Mouse (Mus musculus) macrophage (primary cell): ENCODE results near the gene Ilf3. TPM values are rescaled to one million over a fixed set of nuclear protein-coding genes. Genes with fewer than 3 reads are reported as not detected.

Source experiments
- H3K27ac ChIP-seq: fragments of 350-480 bp; formaldehyde crosslinking; 2 replicates; pipeline ENCODE4 v1.9.0; 2021
- H3K36me3 ChIP-seq: fragments of 350-480 bp; formaldehyde crosslinking; 2 replicates; pipeline ENCODE4 v1.9.0; 2021; ENCODE audit errors: inconsistent target
- H3K4me3 ChIP-seq: fragments of 350-480 bp; formaldehyde crosslinking; 2 replicates; pipeline ENCODE4 v1.9.0; 2021; ENCODE audit errors: inconsistent target
- H3K79me2 ChIP-seq: fragments of 350-480 bp; formaldehyde crosslinking; 2 replicates; pipeline ENCODE4 v1.9.0; 2021; ENCODE audit errors: inconsistent target
- WGBS: methylation state at CpG from one replicate; pipeline ENCODE4 v1.1.7; 2026; ENCODE audit warnings: inconsistent platforms; ENCODE audit not compliant: missing documents; 5-methylcytosine and 5-hydroxymethylcytosine counted together
- polyA plus RNA-seq: library from polyadenylated mRNA; stranded (reverse); fragments of 250-400 nt; gene quantifications from 3 replicates; pipeline ENCODE4 v1.2.4, GENCODE M21; 2018; ENCODE audit warnings: inconsistent platforms

The Ilf3 gene
- polyA plus RNA-seq, 1 experiment from 2014 or later = 40.5 TPM

DNA sequence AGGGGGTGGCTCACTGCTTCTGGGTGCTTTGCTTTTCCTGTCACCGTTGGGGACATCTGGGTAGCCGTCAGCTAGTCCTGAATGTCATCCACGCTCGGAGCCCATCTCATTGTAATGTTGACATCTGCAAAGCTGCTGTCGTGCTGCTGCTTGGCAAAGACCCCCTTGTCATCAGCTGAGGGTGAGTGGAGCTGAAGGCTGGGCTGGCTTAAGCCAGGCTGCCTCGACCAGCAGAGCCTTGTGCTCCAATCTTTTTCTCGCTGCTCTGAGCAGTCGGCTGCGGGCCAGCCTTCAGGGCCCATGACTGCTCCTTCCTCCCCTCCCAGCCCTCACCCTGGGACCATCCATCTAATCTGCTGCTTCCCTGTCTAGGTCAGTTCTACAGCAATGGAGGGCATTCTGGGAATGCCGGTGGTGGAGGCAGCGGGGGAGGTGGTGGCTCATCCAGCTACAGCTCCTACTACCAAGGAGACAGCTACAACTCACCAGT, 35.1 kb downstream of the Ilf3 start:
- WGBS = 95% methylated on average over 11 of the region's 11 CpGs
- Histone ChIP-seq H3K27ac (no peak overlapping the region), H3K4me3 (no peak overlapping the region), H3K79me2 (no peaks in the 10 kb centered on the region), H3K36me3 (peaks cover 83% of the 10 kb centered on the region)

GRCm38 (mm10) chr9:21403745-21404144, 36.1 kb downstream of the Ilf3 start:
- WGBS = 97% methylated on average over 5 of the region's 5 CpGs
- H3K36me3 ChIP-seq = peaks cover 74% of the 10 kb centered on the region

DNA sequence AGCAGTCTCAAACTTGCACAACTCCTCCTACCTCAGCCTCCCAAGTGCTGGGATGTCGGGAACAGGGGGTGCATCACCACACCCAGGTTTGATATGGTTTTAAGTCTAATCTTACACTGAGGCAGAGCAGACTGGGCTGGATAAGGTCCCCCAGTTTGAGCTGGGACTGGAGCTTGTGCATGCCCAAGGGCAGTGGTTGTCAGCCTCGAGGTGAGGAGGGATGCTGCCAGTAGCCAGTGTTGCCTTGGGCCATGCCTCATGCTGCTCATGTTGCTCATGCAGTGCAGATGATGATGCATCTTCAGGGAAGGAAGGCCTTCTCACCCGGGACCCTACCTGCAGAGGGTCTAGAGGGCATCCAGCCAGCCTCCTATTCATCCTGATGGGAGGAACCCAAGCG, 37.9 kb downstream of the Ilf3 start:
- H3K4me3 ChIP-seq = no peak overlapping the region
- no peak overlapping the region for H3K27ac ChIP-seq
- H3K36me3 ChIP-seq = peaks cover 56% of the 10 kb centered on the region
- 95% methylated on average over 4 of the region's 4 CpGs for WGBS
- H3K79me2 ChIP-seq = no peaks in the 10 kb centered on the region

More at GRCm38 (mm10) chr9:21403745-21404144, 36.1 kb downstream of the Ilf3 start:
- Histone ChIP-seq H3K4me3 (no peak overlapping the region), H3K79me2 (no peaks in the 10 kb centered on the region), H3K27ac (no peak overlapping the region)

- WGBS = 20% methylated on average over 4 of the region's 4 CpGs
- no peak overlapping the region for H3K27ac ChIP-seq
- peaks cover 6% of the 10 kb centered on the region; the same call in 1 of the 2 replicates for H3K79me2 ChIP-seq
- H3K4me3 ChIP-seq = no peak overlapping the region
- peaks cover 33% of the 10 kb centered on the region for H3K36me3 ChIP-seq
Measured at GRCm38 (mm10) chr9:21407951-21408350, 40.3 kb downstream of the Ilf3 start.

- H3K4me3 ChIP-seq = no peak overlapping the region
- H3K27ac ChIP-seq = no peak overlapping the region
- H3K36me3 ChIP-seq = peaks cover 27% of the 10 kb centered on the region
- peaks cover 6% of the 10 kb centered on the region; the same call in 1 of the 2 replicates for H3K79me2 ChIP-seq
- 68% methylated on average over 7 of the region's 7 CpGs for WGBS
Measured at GRCm38 (mm10) chr9:21408624-21409023, 41.0 kb downstream of the Ilf3 start.

DNA sequence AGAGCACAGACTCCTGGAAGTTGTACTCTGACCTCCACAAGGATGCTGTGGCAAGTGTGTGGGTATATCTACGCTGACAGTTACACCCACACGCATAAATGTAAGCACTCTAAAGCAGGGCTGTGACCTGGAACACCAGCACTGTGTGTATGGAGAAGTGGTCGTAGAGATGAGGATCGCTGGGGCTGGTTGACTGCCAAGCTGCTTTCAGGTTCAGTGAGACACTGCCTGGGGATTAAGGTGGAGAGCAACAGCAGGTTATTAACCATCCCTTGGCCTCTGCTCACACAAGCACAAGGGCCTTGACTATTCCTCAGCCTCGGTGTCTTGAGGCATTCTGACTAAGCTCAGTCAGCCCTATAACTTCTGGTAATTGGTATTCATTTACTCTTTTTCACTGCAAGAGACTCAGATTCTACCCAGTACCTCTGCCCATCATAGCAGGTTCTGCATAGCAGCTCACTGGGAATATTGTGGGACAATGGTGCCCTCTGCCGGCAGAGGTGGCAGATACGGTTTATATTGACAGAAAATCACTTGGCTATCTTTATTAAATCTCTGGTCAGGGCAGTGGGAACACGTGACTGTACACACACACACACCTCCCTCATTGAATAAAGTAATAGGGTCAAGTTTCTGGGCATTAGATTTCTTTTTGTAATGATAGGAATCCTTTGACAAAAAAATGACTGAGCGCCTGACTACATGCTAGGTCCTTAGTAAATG, 42.1 kb downstream of the Ilf3 start:
- Histone ChIP-seq H3K79me2 (peaks cover 12% of the 10 kb centered on the region; the same call in 1 of the 2 replicates), H3K36me3 (peaks cover 16% of the 10 kb centered on the region), H3K4me3 (no peak overlapping the region), H3K27ac (no peak overlapping the region)
- WGBS = 28% methylated on average over 8 of the region's 9 CpGs

DNA sequence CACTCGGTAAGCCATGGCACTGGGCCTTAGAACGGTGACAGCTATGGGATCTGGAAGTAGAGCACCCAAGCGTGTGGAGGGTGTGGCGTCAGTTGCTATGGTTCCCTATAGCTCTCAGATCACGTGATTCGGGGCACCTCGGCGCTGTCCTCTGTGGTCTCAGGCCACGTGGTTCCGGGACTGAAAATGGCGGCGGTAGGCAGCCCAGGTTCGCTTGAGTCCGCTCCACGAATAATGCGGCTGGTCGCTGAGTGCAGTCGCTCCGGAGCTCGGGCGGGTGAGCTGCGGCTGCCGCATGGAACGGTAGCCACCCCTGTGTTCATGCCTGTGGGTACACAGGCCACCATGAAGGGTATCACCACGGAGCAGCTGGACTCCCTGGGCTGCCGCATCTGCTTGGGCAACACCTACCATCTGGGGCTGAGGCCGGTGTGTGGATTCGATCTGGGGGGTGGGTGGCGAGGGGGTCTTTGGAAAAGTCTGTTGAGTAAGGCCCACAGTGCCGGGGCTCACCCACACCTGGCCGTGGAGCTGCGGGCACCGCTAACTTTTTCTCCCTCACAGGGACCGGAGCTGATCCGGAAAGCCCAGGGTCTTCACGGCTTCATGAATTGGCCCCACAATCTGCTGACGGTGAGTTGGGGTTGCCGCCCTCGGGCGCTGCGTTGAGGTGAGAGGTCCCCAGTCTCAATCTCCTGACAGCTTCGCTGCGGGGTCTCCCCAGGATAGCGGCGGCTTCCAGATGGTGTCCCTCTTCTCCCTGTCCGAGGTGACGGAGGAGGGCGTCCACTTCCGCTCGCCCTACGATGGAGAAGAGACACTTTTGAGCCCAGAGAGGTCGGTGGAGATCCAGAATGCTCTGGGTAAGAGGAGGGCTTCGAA, 44.2 kb downstream of the Ilf3 start, which contains the start of gene Qtrt1:
Gene Qtrt1, plus strand, starts transcription at position 169 of the 882 bp plus-strand sequence.
- 2% methylated on average over 49 of the region's 53 CpGs for WGBS

DNA sequence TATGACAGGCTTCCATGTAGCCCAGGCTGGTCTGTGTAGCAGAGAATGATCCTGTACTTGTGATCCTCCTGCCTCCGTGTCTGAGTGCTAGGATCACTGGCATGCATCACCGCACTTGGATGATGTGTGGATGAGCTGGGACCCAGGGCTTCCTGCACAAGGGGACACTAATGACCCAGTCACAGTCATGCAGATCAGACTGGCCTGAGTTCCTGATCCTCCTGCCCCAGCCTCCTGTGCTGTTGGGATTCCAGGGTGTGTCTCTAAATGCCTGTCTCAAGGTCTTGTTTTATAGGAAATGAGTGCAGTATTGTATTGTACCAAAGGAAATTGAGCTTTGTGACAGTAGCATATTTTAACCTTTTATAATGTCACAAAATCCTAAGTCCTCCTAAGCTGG, 50.2 kb downstream of the Ilf3 start:
- 94% methylated on average over 2 of the region's 2 CpGs for WGBS
- H3K79me2 ChIP-seq = peaks cover 6% of the 10 kb centered on the region; the same call in 1 of the 2 replicates
- H3K36me3 ChIP-seq = peaks cover 13% of the 10 kb centered on the region; the same call in 1 of the 2 replicates
- no peak overlapping the region for H3K27ac ChIP-seq
- no peak overlapping the region for H3K4me3 ChIP-seq

More for the DNA sequence above, 44.2 kb downstream of the Ilf3 start, which contains the start of gene Qtrt1:
- H3K36me3 ChIP-seq = no peaks in the 10 kb centered on the region; the same call in 1 of the 2 replicates
- H3K79me2 ChIP-seq = peaks cover 12% of the 10 kb centered on the region; the same call in 1 of the 2 replicates
- H3K4me3 ChIP-seq = peak within 1 kb of the TSS; percentile 85
- peak within 1 kb of the TSS; percentile 56 for H3K27ac ChIP-seq

GRCm38 (mm10) chr9:21419646-21420045, 52.0 kb downstream of the Ilf3 start:
- Histone ChIP-seq H3K4me3 (no peak overlapping the region), H3K27ac (no peak overlapping the region), H3K79me2 (no peaks in the 10 kb centered on the region), H3K36me3 (peaks cover 13% of the 10 kb centered on the region; the same call in 1 of the 2 replicates)
- WGBS = 96% methylated on average over 2 of the region's 2 CpGs

DNA sequence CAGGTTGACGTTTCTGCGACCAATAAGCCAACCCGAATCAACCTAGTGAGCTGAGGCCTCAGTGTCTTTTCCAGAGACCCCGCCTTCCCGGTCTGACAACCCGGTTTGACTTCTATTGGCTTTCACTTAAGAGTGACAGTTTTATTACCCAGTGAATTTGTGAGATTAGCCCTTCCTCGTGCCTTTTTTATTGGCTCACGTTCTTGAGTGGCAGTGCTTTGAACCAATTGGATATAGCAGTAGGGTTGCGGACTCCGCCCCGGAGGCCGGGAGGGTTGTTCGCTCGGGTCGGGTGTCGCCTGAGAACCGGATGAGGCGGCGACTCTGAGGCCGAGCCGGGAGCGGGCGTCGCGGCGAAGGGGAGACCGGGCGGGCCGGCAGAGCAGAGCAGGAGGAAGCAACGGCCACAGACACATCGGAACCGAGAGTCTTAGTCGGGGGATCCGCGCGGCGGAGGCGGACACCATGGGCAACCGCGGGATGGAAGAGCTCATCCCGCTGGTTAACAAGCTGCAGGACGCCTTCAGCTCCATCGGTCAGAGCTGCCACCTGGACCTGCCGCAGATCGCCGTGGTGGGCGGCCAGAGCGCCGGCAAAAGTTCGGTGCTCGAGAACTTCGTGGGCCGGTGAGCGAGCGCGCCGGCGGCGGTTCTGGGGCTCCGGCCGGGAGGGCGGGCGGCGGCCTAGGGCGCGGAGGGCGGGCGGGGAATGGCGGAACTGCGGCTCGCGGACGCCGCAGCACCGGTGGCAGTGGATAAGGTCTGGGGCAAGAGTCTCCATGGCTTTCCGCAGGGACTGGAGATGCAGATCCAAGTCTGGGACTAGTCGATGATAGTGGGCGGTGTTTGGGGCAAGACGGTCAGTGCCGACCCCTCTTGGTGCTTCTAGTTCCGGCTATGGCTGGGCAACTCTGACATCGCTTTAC, 57.2 kb downstream of the Ilf3 start, which contains the start of gene Dnm2:
Gene Dnm2, plus strand, starts transcription at position 278 of the 925 bp plus-strand sequence.
- H3K36me3 ChIP-seq = peaks cover 7% of the 10 kb centered on the region; the same call in 1 of the 2 replicates
- peak within 1 kb of the TSS; percentile 96 for H3K4me3 ChIP-seq
- WGBS = under 1% methylated on average over 78 of the region's 82 CpGs
- H3K79me2 ChIP-seq = peaks cover 51% of the 10 kb centered on the region
- H3K27ac ChIP-seq = peak within 1 kb of the TSS; percentile 66

GRCm38 (mm10) chr9:21425556-21425945, 57.9 kb downstream of the Ilf3 start:
- H3K36me3 ChIP-seq = peaks cover 2% of the 10 kb centered on the region; the same call in 1 of the 2 replicates
- peaks cover 57% of the 10 kb centered on the region for H3K79me2 ChIP-seq
- 2% methylated on average over 6 of the region's 6 CpGs for WGBS
- H3K27ac ChIP-seq = peak overlapping the region; percentile 66
- peak overlapping the region; percentile 96 for H3K4me3 ChIP-seq

DNA sequence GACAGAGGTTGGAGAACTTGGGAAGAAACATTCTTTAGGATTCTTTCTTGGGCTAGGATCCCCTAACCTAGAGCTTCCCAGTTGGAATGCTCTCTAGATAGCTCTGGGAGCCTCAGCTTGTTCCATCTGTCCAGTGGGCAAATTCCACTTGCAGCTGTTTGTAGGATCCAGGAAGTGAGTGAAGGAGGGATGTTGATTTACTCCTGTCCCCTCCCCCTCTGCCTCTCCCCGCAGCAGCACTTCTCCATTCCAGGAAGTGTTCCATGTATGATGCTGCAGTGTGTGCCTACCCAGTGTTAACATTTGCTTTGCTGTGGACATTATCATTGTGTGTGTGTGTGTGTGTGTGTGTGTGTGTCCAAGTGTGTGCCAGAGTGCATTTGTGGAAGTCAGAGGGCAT, 58.3 kb downstream of the Ilf3 start:
- Histone ChIP-seq H3K36me3 (no peaks in the 10 kb centered on the region), H3K79me2 (peaks cover 62% of the 10 kb centered on the region), H3K27ac (peak overlapping the region; percentile 66), H3K4me3 (peak overlapping the region; percentile 96)
- WGBS = 0% methylated on average over 1 of the region's 1 CpGs

DNA sequence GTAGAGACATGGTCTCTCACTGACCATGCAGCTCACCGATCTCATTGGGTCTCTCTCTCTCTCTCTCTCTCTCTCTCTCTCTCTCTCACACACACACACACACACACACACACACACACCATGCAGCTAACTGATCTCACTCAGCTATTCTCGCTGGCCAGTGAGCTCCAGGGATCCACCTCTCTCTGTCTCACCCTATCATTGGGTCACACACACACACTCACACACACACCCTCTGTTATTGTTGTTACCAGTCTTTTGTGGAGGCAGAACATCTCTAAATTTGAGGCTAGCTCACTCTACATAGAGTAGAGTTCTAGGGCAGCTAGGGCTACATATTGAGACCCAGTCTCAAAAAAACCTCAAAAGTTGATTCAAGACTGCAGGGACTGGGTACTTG, 58.9 kb downstream of the Ilf3 start:
- H3K4me3 ChIP-seq = peak overlapping the region; percentile 96
- 44% methylated on average over 1 of the region's 2 CpGs for WGBS
- H3K79me2 ChIP-seq = peaks cover 67% of the 10 kb centered on the region
- 0 out of 2 replicates have a peak overlapping the region, but pooled peaks have one; percentile 66 for H3K27ac ChIP-seq
- no peaks in the 10 kb centered on the region for H3K36me3 ChIP-seq
